Mouse (Mus musculus) cerebral cortex, adult 2 months (tissue): ENCODE data around the gene Lingo3.

Source experiments
- WGBS: fragments of 180-500 bp; shearing (Covaris S2); methylation state at CpG from one replicate; pipeline ENCODE4 v1.1.7; 2018; 5-methylcytosine and 5-hydroxymethylcytosine counted together

Lingo3 gene

GRCm38 (mm10) chr10:80799070-80799566 is 44.7 kb downstream of the Lingo3 start:
- WGBS, result 2% methylated on average over 18 of the region's 18 CpGs

GRCm38 (mm10) chr10:80798150-80799006 is 45.5 kb downstream of the Lingo3 start, which contains the start of the genes Sf3a2 and Plekhj1:
TSS of gene Sf3a2 (plus strand) at chr10:80798198.
TSS of gene Plekhj1 (minus strand) at chr10:80798626.
- under 1% methylated on average over 104 of the region's 104 CpGs for WGBS

GRCm38 (mm10) chr10:80797186-80798149 is 46.4 kb downstream of the Lingo3 start:
- WGBS, result 3% methylated on average over 59 of the region's 59 CpGs

GRCm38 (mm10) chr10:80796307-80796848 is 47.5 kb downstream of the Lingo3 start:
- WGBS, result 71% methylated on average over 9 of the region's 9 CpGs

- 53% methylated on average over 8 of the region's 8 CpGs for WGBS
Observed at GRCm38 (mm10) chr10:80794750-80795149, 49.1 kb downstream of the Lingo3 start.

- WGBS, result 82% methylated on average over 4 of the region's 4 CpGs
Observed at GRCm38 (mm10) chr10:80793803-80794202, 50.0 kb downstream of the Lingo3 start.

GRCm38 (mm10) chr10:80793033-80793784 is 50.6 kb downstream of the Lingo3 start:
- WGBS, result 80% methylated on average over 13 of the region's 13 CpGs

GRCm38 (mm10) chr10:80792175-80793032 is 51.4 kb downstream of the Lingo3 start:
- WGBS, result 40% methylated on average over 41 of the region's 41 CpGs

- WGBS, result 64% methylated on average over 33 of the region's 33 CpGs
Observed at GRCm38 (mm10) chr10:80791476-80792174, 52.2 kb downstream of the Lingo3 start.

GRCm38 (mm10) chr10:80790761-80791404 is 53.0 kb downstream of the Lingo3 start:
- 90% methylated on average over 19 of the region's 19 CpGs for WGBS

GRCm38 (mm10) chr10:80787517-80787916 is 56.3 kb downstream of the Lingo3 start:
- 86% methylated on average over 2 of the region's 2 CpGs for WGBS

- 89% methylated on average over 11 of the region's 11 CpGs for WGBS
Observed at GRCm38 (mm10) chr10:80785963-80786362, 57.9 kb downstream of the Lingo3 start.

GRCm38 (mm10) chr10:80784871-80785270 is 59.0 kb downstream of the Lingo3 start:
- WGBS, result 71% methylated on average over 12 of the region's 12 CpGs

GRCm38 (mm10) chr10:80784302-80784701 is 59.5 kb downstream of the Lingo3 start:
- WGBS, result 88% methylated on average over 2 of the region's 2 CpGs
